Comparison of ENCODE assay signal across 15 mouse cellular contexts in the genomic region with DNA sequence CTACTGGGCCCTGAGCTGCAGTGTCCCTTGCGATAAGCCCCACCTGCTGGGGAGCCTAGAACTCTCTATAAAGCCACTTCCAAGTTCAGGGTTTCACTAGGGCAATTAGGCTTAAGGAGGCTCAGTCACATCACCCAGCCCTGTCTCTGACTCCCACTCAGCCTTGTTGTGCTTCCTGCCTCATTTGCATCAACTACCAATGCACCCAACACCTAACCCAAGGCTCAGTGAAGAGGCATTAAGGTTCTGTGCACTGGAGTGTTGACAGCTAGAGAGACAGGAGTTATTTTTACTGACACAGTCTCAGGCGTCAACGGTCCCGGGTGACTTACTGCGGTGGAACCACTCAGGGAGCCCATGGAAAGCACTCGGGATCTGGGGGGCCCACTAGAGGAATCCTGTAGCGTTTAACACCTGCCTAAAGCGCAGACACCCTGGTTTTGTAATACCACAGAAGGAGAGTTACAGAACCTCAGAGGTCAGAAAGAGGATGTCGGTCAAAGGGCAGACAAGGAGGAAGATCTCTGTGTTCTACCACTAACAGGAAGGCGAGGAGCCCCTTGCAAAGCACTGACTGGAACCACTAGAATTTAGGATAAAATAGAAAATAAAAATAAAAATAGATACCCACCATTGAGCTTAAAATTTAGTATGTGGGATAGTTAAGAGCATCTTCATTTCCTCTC. TPM values are rescaled to one million over a fixed set of nuclear protein-coding genes. Genes with fewer than 3 reads are reported as not detected.
DNase-seq lines count a peak whose midpoint lies in the region; ATAC-seq and TF ChIP-seq lines count a peak whose summit lies in the region.
"Had no signal": no experiment of that assay in that cellular context is flagged by ENCODE, and none has a peak within 500 bp of the region (broad histone marks: within the 10 kb centered on the region; RNA-seq: fewer than 3 reads in every experiment).

No protein-coding gene starts in this region.

- no peak for TF ChIP-seq CTCF in liver, postnatal 0 days (IDR thresholded peaks at IDR 0.05; ENCODE audit: low read depth)
- no peak for TF ChIP-seq CTCF in Patski (IDR thresholded peaks at IDR 0.05)

- no peak overlapping the region for H3K9ac ChIP-seq in liver, postnatal 0 days (replicated peaks)
- no peak overlapping the region for H3K9ac ChIP-seq in liver, embryonic 12.5 days
- H3K9ac ChIP-seq: hindbrain, embryonic 13.5 days had no signal

- in situ Hi-C loops in Patski (cut with MboI; ENCODE audit: low pct_unique_long_range_greater_than_20kb) = loop anchor here (5.0 kb wide), 1 partner anchor 41 kb away; no protein-coding TSS in a partner anchor

- ATAC-seq in liver, postnatal 0 days = no peak
- no peak for ATAC-seq in liver, embryonic 12.5 days
- ATAC-seq in Patski = peak; percentile 52

- no peak overlapping the region for H3K4me3 ChIP-seq in liver, postnatal 0 days (ENCODE audit: low read depth, low read length)
- H3K4me3 ChIP-seq in liver, embryonic 12.5 days = no peak overlapping the region
- H3K4me3 ChIP-seq: erythroblast, embryonic 14.5 days; hindbrain, embryonic 13.5 days; myocyte had no signal

- H3K27ac ChIP-seq in liver, postnatal 0 days (ENCODE audit: low read depth) = 0 out of 2 replicates have a peak overlapping the region, but pooled peaks have one; percentile 7
- H3K27ac ChIP-seq in liver, embryonic 12.5 days = no peak overlapping the region
- H3K27ac ChIP-seq: hindbrain, embryonic 13.5 days had no signal

- H3K9me3 ChIP-seq in liver, postnatal 0 days (ENCODE audit: low read length) = no peaks in the 10 kb centered on the region
- no peaks in the 10 kb centered on the region for H3K9me3 ChIP-seq in liver, embryonic 12.5 days (replicated peaks)
- H3K9me3 ChIP-seq: hindbrain, embryonic 13.5 days had no signal

- H3K4me1 ChIP-seq in liver, postnatal 0 days (ENCODE audit: insufficient read depth) = peaks cover 19% of the 10 kb centered on the region
- peaks cover 13% of the 10 kb centered on the region for H3K4me1 ChIP-seq in liver, embryonic 12.5 days

- H3K36me3 ChIP-seq in liver, postnatal 0 days (replicated peaks; ENCODE audit: insufficient read depth, low read length) = no peaks in the 10 kb centered on the region
- no peaks in the 10 kb centered on the region for H3K36me3 ChIP-seq in liver, embryonic 12.5 days
- H3K36me3 ChIP-seq: hindbrain, embryonic 13.5 days had no signal

- intact Hi-C loops in heart, postnatal 25 days (cut with DNase I) = loop anchor here (5.0 kb wide), 1 partner anchor 166 kb away; a partner anchor contains a TSS

- peak; percentile 34 to 40 for DNase-seq in heart, adult 18-20 months
- no peak for DNase-seq in heart, postnatal 25 days (ENCODE audit: low spot score)
- DNase-seq in liver, postnatal 0 days = no peak
- DNase-seq in Patski (ENCODE audit: low read depth, low spot score) = no peak
- peak; percentile 59 to 77 for DNase-seq in natural killer cell, adult 2 months (ENCODE audit: low spot score in 2 of 2)
- no peak for DNase-seq in adrenal gland, postnatal 25 days
- DNase-seq in gastrocnemius, adult 8-10 months (ENCODE audit: low spot score in 2 of 2) = no peak
- DNase-seq: adrenal gland, postnatal 36 days; cerebellum, adult 11-12 months; embryo, embryonic 11 days; thymus, adult 2 months had no signal

- POLR2A ChIA-PET in Patski (lab: Charles Lee) = interaction anchor here (0.9 to 4.4 kb wide), 10 partner anchors 7 to 43 kb away, joined by 3 to 46 read pairs (median 6); a partner anchor contains a TSS

- TF ChIP-seq EP300 in liver, postnatal 0 days (IDR thresholded peaks at IDR 0.05; ENCODE audit: low read depth) = no peak

- CTCF ChIA-PET in Patski (lab: Charles Lee) = interaction anchor here (0.6 to 6.9 kb wide), 16 partner anchors 8 to 154 kb away, joined by 3 to 112 read pairs (median 5); a partner anchor contains a TSS

- peaks cover 6% of the 10 kb centered on the region; the same call in 1 of the 2 replicates for H3K27me3 ChIP-seq in liver, postnatal 0 days (ENCODE audit: insufficient read depth, low read length)
- peaks cover 63% of the 10 kb centered on the region for H3K27me3 ChIP-seq in liver, embryonic 12.5 days (replicated peaks)
- H3K27me3 ChIP-seq in Patski = no peaks in the 10 kb centered on the region

- H3K4me2 ChIP-seq in liver, postnatal 0 days (ENCODE audit: low read depth, low read length) = peak overlapping the region; percentile 29; the same call in 1 of the 2 replicates
- no peak overlapping the region for H3K4me2 ChIP-seq in liver, embryonic 12.5 days
- H3K4me2 ChIP-seq: hindbrain, embryonic 13.5 days had no signal

- 44% methylated on average over 10 of the region's 10 CpGs for WGBS in liver, postnatal 0 days (ENCODE audit: insufficient replicate concordance)
- WGBS in liver, embryonic 12.5 days (ENCODE audit: insufficient replicate concordance) = 33% methylated on average over 10 of the region's 10 CpGs

RNA-seq across cellular contexts. Expression of a gene that starts 4.6 kb away (rescaled TPM):
- 1 to 10 TPM; 4.2 to 4.4 TPM for total RNA-seq in heart, adult 18-20 months (2021)
- total RNA-seq in heart, postnatal 25 days (2021) = 1 to 10 TPM; 4.1 to 4.3 TPM
- polyA plus RNA-seq in liver, postnatal 0 days (2015; fragmentation: Nextera tagmentation; extraction: Ambion mirVana) = 6.0 and 6.8 TPM in 2 replicates
- 1.3 and 1.7 TPM in 2 replicates for polyA plus RNA-seq in liver, embryonic 12.5 days (2016; fragmentation: Nextera tagmentation; extraction: Ambion mirVana)
- polyA plus RNA-seq in Patski (2021) = 110 TPM
- 2.4 and 4.8 TPM in 2 replicates for total RNA-seq in adrenal gland, postnatal 25 days (2021)
- under 1 TPM; 0.45 to 0.94 (median 0.52) TPM for total RNA-seq in gastrocnemius, adult 8-10 months (2022)
- polyA plus RNA-seq: erythroblast, embryonic 14.5 days had no signal

RNA-seq across cellular contexts. Expression of a gene that starts 12.9 kb away (rescaled TPM):
- total RNA-seq in heart, adult 18-20 months (2021) = 10 to 100 TPM; 16.7 to 25.6 TPM
- total RNA-seq in heart, postnatal 25 days (2021) = 10 to 100 TPM; 22.3 to 28.8 TPM
- 0.32 and 0.40 TPM in 2 replicates for polyA plus RNA-seq in liver, postnatal 0 days (2015; fragmentation: Nextera tagmentation; extraction: Ambion mirVana)
- 0.06 and 0.07 TPM in 2 replicates for polyA plus RNA-seq in liver, embryonic 12.5 days (2016; fragmentation: Nextera tagmentation; extraction: Ambion mirVana)
- polyA plus RNA-seq in Patski (2021) = 141 TPM
- 116 and 153 TPM in 2 replicates for total RNA-seq in adrenal gland, postnatal 25 days (2021)
- under 1 TPM; 0.07 to 0.32 (median 0.17) TPM for total RNA-seq in gastrocnemius, adult 8-10 months (2022)
- polyA plus RNA-seq: erythroblast, embryonic 14.5 days had no signal

Comparison
In these comparisons a context has a peak if more than half of its experiments do, and no peak if none do; other contexts are left out.
1. DNase-seq: peak in heart, adult 18-20 months (2 of 2) and natural killer cell, adult 2 months (2 of 2); none in heart, postnatal 25 days (single experiment), liver, postnatal 0 days (single experiment), Patski (single experiment), adrenal gland, postnatal 25 days (single experiment) and gastrocnemius, adult 8-10 months (0 of 2).
2. RNA of a gene that starts 12.9 kb away (total RNA-seq): 116 to 153 TPM in adrenal gland, postnatal 25 days, 22.3 to 28.8 TPM in heart, postnatal 25 days and 16.7 to 25.6 TPM in heart, adult 18-20 months; 0.07 to 0.32 TPM in gastrocnemius, adult 8-10 months; every median in the first group is over 10 times any median in the second.